Mouse (Mus musculus): ENCODE measurements around the gene Il4ra.

GRCm38 (mm10) chr7:125515081-125515853 is 36.7 kb upstream of the Il4ra start:
- TF ChIP-seq CTCF (IDR thresholded peaks at IDR 0.05; ENCODE audit: low read depth, low read length) (no peak), POLR2A (IDR thresholded peaks at IDR 0.05; ENCODE audit: borderline replicate concordance, low read depth, low read length) (no peak)

Measured in bone marrow macrophage, adult 2 months (primary cell).